Mouse (Mus musculus) intestine, embryonic 16.5 days (tissue): ENCODE measurements around the gene Ccdc194. TPM values are rescaled to one million over a fixed set of nuclear protein-coding genes. Genes with fewer than 3 reads are reported as not detected.
A peak's percentile ranks its signal among the peaks of the same experiment; 100 is the strongest.
"Not testable (repeated sequence)": the region's sequence is repeated elsewhere in the genome, so short reads cannot be mapped to it uniquely, and the experiment has no call there.

Experiments used
- ATAC-seq: fragments of 200-750 bp; cut with Nextera tagmentation; 2 replicates; pipeline ENCODE4 v1.8.0; 2017; ENCODE audit warnings: moderate TSS enrichment, moderate library complexity
- H3K27ac ChIP-seq: fragments of 300-500 bp; sonication (generic); 2 replicates; pipeline ENCODE4 v1.5.1; 2014; ENCODE audit warnings: mild to moderate bottlenecking, low read length
- H3K27me3 ChIP-seq: fragments of 300-500 bp; sonication (generic); replicated peaks from 2 replicates; pipeline ENCODE4 v1.6.1; 2014; ENCODE audit warnings: low read length, control low read depth, mixed read lengths; ENCODE audit not compliant: control insufficient read depth, insufficient read depth
- H3K36me3 ChIP-seq: fragments of 300-500 bp; sonication (generic); 2 replicates; pipeline ENCODE4 v1.6.1; 2014; ENCODE audit warnings: low read length, control low read depth; ENCODE audit not compliant: control insufficient read depth, insufficient read depth
- H3K4me1 ChIP-seq: fragments of 300-500 bp; sonication (generic); 2 replicates; pipeline ENCODE4 v1.6.1; 2014; ENCODE audit warnings: low read length, control low read depth, mixed read lengths; ENCODE audit not compliant: control insufficient read depth, insufficient read depth
- H3K4me2 ChIP-seq: fragments of 300-500 bp; sonication (generic); 2 replicates; pipeline ENCODE4 v1.6.1; 2014; ENCODE audit warnings: low read depth, low read length, control low read depth
- H3K4me3 ChIP-seq: fragments of 300-500 bp; sonication (generic); 2 replicates; pipeline ENCODE4 v1.5.1; 2014; ENCODE audit warnings: mild to moderate bottlenecking, low read length
- H3K9ac ChIP-seq: fragments of 300-500 bp; sonication (generic); 2 replicates; pipeline ENCODE4 v1.6.1; 2014; ENCODE audit warnings: low read depth, low read length
- H3K9me3 ChIP-seq: fragments of 300-500 bp; sonication (generic); 2 replicates; pipeline ENCODE4 v1.6.1; 2016; ENCODE audit warnings: low read length, control low read depth; ENCODE audit not compliant: control insufficient read depth
- WGBS: fragments of 180-500 bp; shearing (Covaris S2); extraction: QIAGEN DNeasy Blood & Tissue Kit; methylation state at CpG from one replicate; pipeline ENCODE4 v1.1.7; 2014; 5-methylcytosine and 5-hydroxymethylcytosine counted together
- polyA plus RNA-seq: library from polyadenylated mRNA; unstranded; fragments of >200 nt; fragmentation: Nextera tagmentation; extraction: Ambion mirVana; gene quantifications from 2 replicates; pipeline ENCODE4 v1.2.1, GENCODE M21; 2015

The Ccdc194 gene
- polyA plus RNA-seq, 1 experiment from 2014 or later, result 0.28 TPM

- not testable (repeated sequence) for H3K36me3 ChIP-seq
- WGBS, result 39% methylated on average over 9 of the region's 10 CpGs
Measured at GRCm38 (mm10) chr8:71519037-71519825, 6.3 kb downstream of the Ccdc194 start.

GRCm38 (mm10) chr8:71516786-71517185, 8.7 kb downstream of the Ccdc194 start:
- no peak overlapping the region for H3K4me2 ChIP-seq
- ATAC-seq, result no peak
- H3K27me3 ChIP-seq, result no peaks in the 10 kb centered on the region
- no peak overlapping the region for H3K4me3 ChIP-seq
- H3K4me1 ChIP-seq, result 0 out of 2 replicates have a peak, but pooled peaks cover 2% of the 10 kb centered on the region
- no peaks in the 10 kb centered on the region for H3K9me3 ChIP-seq
- 7% methylated on average over 6 of the region's 6 CpGs for WGBS
- no peaks in the 10 kb centered on the region for H3K36me3 ChIP-seq
- peak overlapping the region; percentile 23; the same call in 1 of the 2 replicates for H3K27ac ChIP-seq
- H3K9ac ChIP-seq, result no peak overlapping the region

More at GRCm38 (mm10) chr8:71519037-71519825, 6.3 kb downstream of the Ccdc194 start:
- H3K9ac ChIP-seq, H3K4me1 ChIP-seq, H3K27me3 ChIP-seq, H3K4me2 ChIP-seq, ATAC-seq, H3K27ac ChIP-seq, H3K9me3 ChIP-seq, H3K4me3 ChIP-seq: not testable (repeated sequence)

GRCm38 (mm10) chr8:71515043-71515442, 10.5 kb downstream of the Ccdc194 start:
- no peak for ATAC-seq
- Histone ChIP-seq H3K4me3 (no peak overlapping the region), H3K9me3 (no peaks in the 10 kb centered on the region), H3K4me2 (no peak overlapping the region), H3K4me1 (0 out of 2 replicates have a peak, but pooled peaks cover 2% of the 10 kb centered on the region), H3K27ac (no peak overlapping the region), H3K27me3 (no peaks in the 10 kb centered on the region; the same call in 1 of the 2 replicates), H3K36me3 (no peaks in the 10 kb centered on the region), H3K9ac (no peak overlapping the region)
- 72% methylated on average over 5 of the region's 5 CpGs for WGBS

GRCm38 (mm10) chr8:71513018-71513754, 12.3 kb downstream of the Ccdc194 start:
- ATAC-seq, result no peak
- no peak overlapping the region for H3K27ac ChIP-seq
- peaks cover 7% of the 10 kb centered on the region for H3K27me3 ChIP-seq
- H3K9me3 ChIP-seq, result no peaks in the 10 kb centered on the region
- no peaks in the 10 kb centered on the region for H3K36me3 ChIP-seq
- H3K4me3 ChIP-seq, result no peak overlapping the region
- peaks cover 9% of the 10 kb centered on the region; the same call in 1 of the 2 replicates for H3K4me1 ChIP-seq
- WGBS, result 70% methylated on average over 15 of the region's 15 CpGs
- no peak overlapping the region for H3K9ac ChIP-seq
- H3K4me2 ChIP-seq, result no peak overlapping the region

GRCm38 (mm10) chr8:71511644-71512043, 13.9 kb downstream of the Ccdc194 start, which contains the start of gene Plvap:
Gene Plvap (minus strand): TSS chr8:71511752.
- no peak within 1 kb of the TSS for H3K27ac ChIP-seq
- H3K4me2 ChIP-seq, result 0 out of 2 replicates have a peak within 1 kb of the TSS, but pooled peaks have one; percentile 2
- H3K9ac ChIP-seq, result peak within 1 kb of the TSS; percentile 8; the same call in 1 of the 2 replicates
- H3K27me3 ChIP-seq, result peaks cover 23% of the 10 kb centered on the region
- ATAC-seq, result peak; percentile 22; the same call in 1 of the 2 replicates
- no peaks in the 10 kb centered on the region for H3K36me3 ChIP-seq
- peaks cover 16% of the 10 kb centered on the region; the same call in 1 of the 2 replicates for H3K4me1 ChIP-seq
- 18% methylated on average over 14 of the region's 14 CpGs for WGBS
- no peaks in the 10 kb centered on the region for H3K9me3 ChIP-seq
- H3K4me3 ChIP-seq, result peak within 1 kb of the TSS; percentile 25

GRCm38 (mm10) chr8:71509316-71509715, 16.2 kb downstream of the Ccdc194 start:
- H3K9ac ChIP-seq, result no peak overlapping the region
- ATAC-seq, result no peak
- WGBS, result 56% methylated on average over 2 of the region's 2 CpGs
- no peak overlapping the region for H3K27ac ChIP-seq
- peak overlapping the region; percentile 12; the same call in 1 of the 2 replicates for H3K4me3 ChIP-seq
- no peaks in the 10 kb centered on the region for H3K36me3 ChIP-seq
- peaks cover 16% of the 10 kb centered on the region; the same call in 1 of the 2 replicates for H3K4me1 ChIP-seq
- no peak overlapping the region for H3K4me2 ChIP-seq
- no peaks in the 10 kb centered on the region for H3K9me3 ChIP-seq
- peaks cover 29% of the 10 kb centered on the region for H3K27me3 ChIP-seq

- no peak overlapping the region for H3K27ac ChIP-seq
- peaks cover 16% of the 10 kb centered on the region; the same call in 1 of the 2 replicates for H3K4me1 ChIP-seq
- H3K27me3 ChIP-seq, result peaks cover 29% of the 10 kb centered on the region
- peak overlapping the region; percentile 50 for H3K4me3 ChIP-seq
- peak overlapping the region; percentile 87 for H3K4me2 ChIP-seq
- H3K9ac ChIP-seq, result peak overlapping the region; percentile 57
- H3K9me3 ChIP-seq, result no peaks in the 10 kb centered on the region
- WGBS, result under 1% methylated on average over 61 of the region's 61 CpGs
- H3K36me3 ChIP-seq, result no peaks in the 10 kb centered on the region
- ATAC-seq, result peak; percentile 83
Measured at GRCm38 (mm10) chr8:71507589-71508104, 17.9 kb downstream of the Ccdc194 start.

GRCm38 (mm10) chr8:71505979-71506378, 19.5 kb downstream of the Ccdc194 start:
- H3K4me2 ChIP-seq, result no peak overlapping the region
- H3K27me3 ChIP-seq, result peaks cover 29% of the 10 kb centered on the region
- peaks cover 16% of the 10 kb centered on the region; the same call in 1 of the 2 replicates for H3K4me1 ChIP-seq
- ATAC-seq, result no peak
- no peak overlapping the region for H3K27ac ChIP-seq
- WGBS, result 73% methylated on average over 4 of the region's 4 CpGs
- no peak overlapping the region for H3K9ac ChIP-seq
- H3K36me3 ChIP-seq, result no peaks in the 10 kb centered on the region
- no peaks in the 10 kb centered on the region for H3K9me3 ChIP-seq
- H3K4me3 ChIP-seq, result no peak overlapping the region

- Histone ChIP-seq H3K4me3 (no peak overlapping the region), H3K4me2 (no peak overlapping the region), H3K9me3 (no peaks in the 10 kb centered on the region), H3K36me3 (no peaks in the 10 kb centered on the region), H3K27ac (no peak overlapping the region), H3K27me3 (peaks cover 29% of the 10 kb centered on the region), H3K4me1 (peaks cover 16% of the 10 kb centered on the region; the same call in 1 of the 2 replicates), H3K9ac (no peak overlapping the region)
- 88% methylated on average over 4 of the region's 4 CpGs for WGBS
- ATAC-seq, result no peak
Measured at GRCm38 (mm10) chr8:71505326-71505725, 20.2 kb downstream of the Ccdc194 start.
